ENCODE assay signal across 9 mouse cellular contexts in genomic region chr7:131556541-131557271, GRCm38 (mm10). TPM values are rescaled to one million over a fixed set of nuclear protein-coding genes. Genes with fewer than 3 reads are reported as not detected.
DNase-seq lines count a peak whose midpoint lies in the region; ATAC-seq lines count a peak whose summit lies in the region.
"Had no signal": no experiment of that assay in that cellular context is flagged by ENCODE, and none has a peak within 500 bp of the region (broad histone marks: within the 10 kb centered on the region; RNA-seq: fewer than 3 reads in every experiment).

No protein-coding gene starts in this region.

- no peaks in the 10 kb centered on the region for H3K9me3 ChIP-seq in kidney, embryonic 16.5 days (ENCODE audit: low read length)
- no peaks in the 10 kb centered on the region for H3K9me3 ChIP-seq in embryonic facial prominence, embryonic 10.5 days
- no peaks in the 10 kb centered on the region for H3K9me3 ChIP-seq in hindbrain, embryonic 12.5 days (replicated peaks)
- H3K9me3 ChIP-seq in midbrain, embryonic 16.5 days (replicated peaks; ENCODE audit: control insufficient read depth, low read length, poor library complexity, severe bottlenecking): no peaks in the 10 kb centered on the region

- H3K27me3 ChIP-seq in kidney, embryonic 16.5 days (ENCODE audit: insufficient read depth, low read length): peaks cover 75% of the 10 kb centered on the region
- peaks cover 79% of the 10 kb centered on the region for H3K27me3 ChIP-seq in embryonic facial prominence, embryonic 10.5 days (replicated peaks; ENCODE audit: low read depth, poor library complexity, severe bottlenecking)
- H3K27me3 ChIP-seq in hindbrain, embryonic 12.5 days: peaks cover 75% of the 10 kb centered on the region
- peaks cover 35% of the 10 kb centered on the region for H3K27me3 ChIP-seq in midbrain, embryonic 16.5 days (ENCODE audit: control insufficient read depth, insufficient read depth, low read depth, low read length)

- no peak overlapping the region for H3K4me2 ChIP-seq in kidney, embryonic 16.5 days (replicated peaks; ENCODE audit: low read depth, low read length)
- H3K4me2 ChIP-seq in hindbrain, embryonic 12.5 days (replicated peaks): peak overlapping the region; percentile 34
- no peak overlapping the region for H3K4me2 ChIP-seq in midbrain, embryonic 16.5 days (ENCODE audit: low read length)

- under 1% methylated on average over 37 of the region's 37 CpGs for WGBS in kidney, embryonic 16.5 days
- under 1% methylated on average over 37 of the region's 37 CpGs for WGBS in embryonic facial prominence, embryonic 10.5 days
- WGBS in hindbrain, embryonic 12.5 days: under 1% methylated on average over 37 of the region's 37 CpGs
- WGBS in midbrain, embryonic 16.5 days: under 1% methylated on average over 37 of the region's 37 CpGs

- peaks cover 24% of the 10 kb centered on the region for H3K4me1 ChIP-seq in kidney, embryonic 16.5 days (ENCODE audit: insufficient read depth, low read length)
- H3K4me1 ChIP-seq in embryonic facial prominence, embryonic 10.5 days: peaks cover 49% of the 10 kb centered on the region
- H3K4me1 ChIP-seq in hindbrain, embryonic 12.5 days: peaks cover 37% of the 10 kb centered on the region
- peaks cover 16% of the 10 kb centered on the region for H3K4me1 ChIP-seq in midbrain, embryonic 16.5 days (ENCODE audit: control insufficient read depth, insufficient read depth, low read length)

- H3K36me3 ChIP-seq in kidney, embryonic 16.5 days (ENCODE audit: insufficient read depth, low read length): no peaks in the 10 kb centered on the region
- peaks cover under 1% of the 10 kb centered on the region for H3K36me3 ChIP-seq in embryonic facial prominence, embryonic 10.5 days (replicated peaks)
- no peaks in the 10 kb centered on the region for H3K36me3 ChIP-seq in hindbrain, embryonic 12.5 days
- H3K36me3 ChIP-seq in midbrain, embryonic 16.5 days (ENCODE audit: control insufficient read depth, insufficient read depth, low read length): no peaks in the 10 kb centered on the region

- no peak overlapping the region for H3K4me3 ChIP-seq in kidney, embryonic 16.5 days (ENCODE audit: low read length)
- peak overlapping the region; percentile 40 for H3K4me3 ChIP-seq in embryonic facial prominence, embryonic 10.5 days
- peak overlapping the region; percentile 19 for H3K4me3 ChIP-seq in hindbrain, embryonic 12.5 days
- H3K4me3 ChIP-seq in midbrain, embryonic 16.5 days (ENCODE audit: low read depth, low read length): peak overlapping the region; percentile 7; the same call in 1 of the 2 replicates

- no peak overlapping the region for H3K9ac ChIP-seq in kidney, embryonic 16.5 days (replicated peaks; ENCODE audit: low read length)
- H3K9ac ChIP-seq in hindbrain, embryonic 12.5 days: no peak overlapping the region
- no peak overlapping the region for H3K9ac ChIP-seq in midbrain, embryonic 16.5 days (ENCODE audit: low read depth, low read length)

- ATAC-seq in kidney, embryonic 16.5 days (ENCODE audit: low FRiP score, low TSS enrichment): no peak
- ATAC-seq in hindbrain, embryonic 12.5 days (ENCODE audit: low FRiP score): no peak
- no peak for ATAC-seq in midbrain, embryonic 16.5 days
- ATAC-seq in megakaryocyte progenitor cell, adult 5-6 weeks (replicated peaks; ENCODE audit: poor library complexity): no peak

- peak; percentile 32 for DNase-seq in kidney, postnatal 10 days
- DNase-seq in embryonic facial prominence, embryonic 10.5 days (ENCODE audit: low spot score): peak; percentile 69
- DNase-seq in left cerebral cortex, adult 11 months (ENCODE audit: low spot score): no peak
- no peak for DNase-seq in urinary bladder, postnatal 14 days (ENCODE audit: low spot score)

- H3K27ac ChIP-seq in kidney, embryonic 16.5 days (ENCODE audit: low read length): no peak overlapping the region
- no peak overlapping the region for H3K27ac ChIP-seq in embryonic facial prominence, embryonic 10.5 days (replicated peaks)
- H3K27ac ChIP-seq in hindbrain, embryonic 12.5 days: no peak overlapping the region
- H3K27ac ChIP-seq in midbrain, embryonic 16.5 days (ENCODE audit: low read length): no peak overlapping the region

RNA-seq across cellular contexts. Expression of gene Bub3, which starts 3.3 kb away (rescaled TPM):
- 234 and 249 TPM in 2 replicates for polyA plus RNA-seq in kidney, embryonic 16.5 days (2015; fragmentation: Nextera tagmentation; extraction: Ambion mirVana)
- polyA plus RNA-seq in embryonic facial prominence, embryonic 10.5 days (2016; fragmentation: Nextera tagmentation; extraction: Ambion mirVana): 312 and 325 TPM in 2 replicates
- polyA plus RNA-seq in hindbrain, embryonic 12.5 days (2016; fragmentation: Nextera tagmentation; extraction: Ambion mirVana): 217 and 220 TPM in 2 replicates
- polyA plus RNA-seq in midbrain, embryonic 16.5 days (2015; fragmentation: Nextera tagmentation; extraction: Ambion mirVana): 146 and 160 TPM in 2 replicates
- total RNA-seq in megakaryocyte progenitor cell, adult 5-6 weeks (2015): 164 and 173 TPM in 2 replicates
- total RNA-seq in megakaryocyte progenitor cell, adult 5-6 weeks (2017): 85.9 and 90.3 TPM in 2 replicates

RNA-seq across cellular contexts. Expression of gene Hmx2, which starts 8.1 kb away (rescaled TPM):
- 0.46 and 0.66 TPM in 2 replicates for polyA plus RNA-seq in kidney, embryonic 16.5 days (2015; fragmentation: Nextera tagmentation; extraction: Ambion mirVana)
- polyA plus RNA-seq in embryonic facial prominence, embryonic 10.5 days (2016; fragmentation: Nextera tagmentation; extraction: Ambion mirVana): 0.27 and 0.44 TPM in 2 replicates
- polyA plus RNA-seq in hindbrain, embryonic 12.5 days (2016; fragmentation: Nextera tagmentation; extraction: Ambion mirVana): 3.5 and 3.9 TPM in 2 replicates
- 0.57 and 1.7 TPM in 2 replicates for polyA plus RNA-seq in midbrain, embryonic 16.5 days (2015; fragmentation: Nextera tagmentation; extraction: Ambion mirVana)
- 0.15 TPM in 1 of 2 replicates, not detected in the other for total RNA-seq in megakaryocyte progenitor cell, adult 5-6 weeks (2015)
- not detected in 2 replicates for total RNA-seq in megakaryocyte progenitor cell, adult 5-6 weeks (2017)
- total RNA-seq: left cerebral cortex, postnatal 36 days had no signal

RNA-seq across cellular contexts. Expression of gene Hmx3, which starts 14.0 kb away (rescaled TPM):
- not detected in 2 replicates for polyA plus RNA-seq in kidney, embryonic 16.5 days (2015; fragmentation: Nextera tagmentation; extraction: Ambion mirVana)
- polyA plus RNA-seq in embryonic facial prominence, embryonic 10.5 days (2016; fragmentation: Nextera tagmentation; extraction: Ambion mirVana): 0.10 and 0.44 TPM in 2 replicates
- polyA plus RNA-seq in hindbrain, embryonic 12.5 days (2016; fragmentation: Nextera tagmentation; extraction: Ambion mirVana): 2.2 and 4.1 TPM in 2 replicates
- 0.20 and 0.85 TPM in 2 replicates for polyA plus RNA-seq in midbrain, embryonic 16.5 days (2015; fragmentation: Nextera tagmentation; extraction: Ambion mirVana)
- total RNA-seq in megakaryocyte progenitor cell, adult 5-6 weeks (2015): not detected in 2 replicates
- total RNA-seq in megakaryocyte progenitor cell, adult 5-6 weeks (2017): not detected in 2 replicates
- total RNA-seq: left cerebral cortex, postnatal 36 days had no signal

Comparison
In these comparisons a context has a peak if more than half of its experiments do, and no peak if none do; other contexts are left out.
1. DNase-seq: peak in kidney, postnatal 10 days (single experiment) and embryonic facial prominence, embryonic 10.5 days (single experiment); none in left cerebral cortex, adult 11 months (single experiment) and urinary bladder, postnatal 14 days (single experiment).